Mouse (Mus musculus) macrophage (primary cell): ENCODE data around the gene Ccnyl1. TPM values are rescaled to one million over a fixed set of nuclear protein-coding genes. Genes with fewer than 3 reads are reported as not detected.

Experiments
- H3K27ac ChIP-seq: fragments of 350-480 bp; formaldehyde crosslinking; 2 replicates; pipeline ENCODE4 v1.9.0; 2021
- H3K36me3 ChIP-seq: fragments of 350-480 bp; formaldehyde crosslinking; 2 replicates; pipeline ENCODE4 v1.9.0; 2021; ENCODE audit errors: inconsistent target
- H3K4me3 ChIP-seq: fragments of 350-480 bp; formaldehyde crosslinking; 2 replicates; pipeline ENCODE4 v1.9.0; 2021; ENCODE audit errors: inconsistent target
- H3K79me2 ChIP-seq: fragments of 350-480 bp; formaldehyde crosslinking; 2 replicates; pipeline ENCODE4 v1.9.0; 2021; ENCODE audit errors: inconsistent target
- WGBS: methylation state at CpG from one replicate; pipeline ENCODE4 v1.1.7; 2026; ENCODE audit warnings: inconsistent platforms; ENCODE audit not compliant: missing documents; 5-methylcytosine and 5-hydroxymethylcytosine counted together
- polyA plus RNA-seq: library from polyadenylated mRNA; stranded (reverse); fragments of 250-400 nt; gene quantifications from 3 replicates; pipeline ENCODE4 v1.2.4, GENCODE M21; 2018; ENCODE audit warnings: inconsistent platforms

Ccnyl1 gene
- polyA plus RNA-seq, 1 experiment from 2014 or later, result 14.0 TPM

DNA sequence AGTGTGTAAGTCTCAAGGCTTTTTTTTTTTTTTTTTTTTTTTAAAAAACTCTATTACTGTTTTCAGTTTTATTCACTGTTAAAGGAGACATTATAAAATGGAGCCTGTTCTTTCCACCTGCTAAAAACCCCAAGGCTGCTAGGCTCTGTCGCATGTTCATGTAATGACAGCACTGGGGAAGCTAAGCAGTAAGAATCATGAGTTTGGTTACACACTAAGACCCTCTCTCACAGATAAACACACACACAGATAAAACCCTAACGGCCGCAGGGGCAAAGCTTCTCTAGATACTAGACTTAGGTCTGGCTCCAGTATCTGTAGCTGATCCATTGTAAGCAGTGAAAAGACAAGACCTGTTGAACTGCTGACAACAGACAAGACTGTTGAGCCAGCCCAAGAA lies 8.8 kb upstream of the Ccnyl1 start:
- 100% methylated on average over 3 of the region's 3 CpGs for WGBS
- Histone ChIP-seq H3K4me3 (no peak overlapping the region), H3K27ac (no peak overlapping the region)

DNA sequence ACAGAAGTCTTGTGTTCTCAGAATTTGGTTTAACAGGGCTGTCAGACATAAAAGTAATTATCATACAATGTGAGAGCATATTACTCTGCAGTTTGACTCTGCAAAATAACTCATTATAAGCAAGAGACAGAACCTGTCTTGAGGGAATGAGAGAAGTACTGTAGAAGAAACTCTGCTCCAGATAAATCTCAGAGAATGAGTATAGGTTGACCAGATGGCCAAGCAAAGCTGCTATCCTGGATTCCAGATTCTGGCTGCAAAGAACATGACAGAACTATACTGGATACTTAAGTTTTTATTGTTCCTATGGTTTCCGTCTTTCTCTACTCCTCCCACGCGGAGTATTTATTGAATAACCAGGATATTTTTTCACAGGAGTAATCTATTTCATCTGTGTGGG lies 7.2 kb upstream of the Ccnyl1 start:
- Histone ChIP-seq H3K36me3 (no peaks in the 10 kb centered on the region), H3K4me3 (no peak overlapping the region), H3K27ac (no peak overlapping the region), H3K79me2 (no peaks in the 10 kb centered on the region)
- 98% methylated on average over 3 of the region's 3 CpGs for WGBS

More for the DNA sequence above, 8.8 kb upstream of the Ccnyl1 start:
- Histone ChIP-seq H3K79me2 (no peaks in the 10 kb centered on the region), H3K36me3 (no peaks in the 10 kb centered on the region)

DNA sequence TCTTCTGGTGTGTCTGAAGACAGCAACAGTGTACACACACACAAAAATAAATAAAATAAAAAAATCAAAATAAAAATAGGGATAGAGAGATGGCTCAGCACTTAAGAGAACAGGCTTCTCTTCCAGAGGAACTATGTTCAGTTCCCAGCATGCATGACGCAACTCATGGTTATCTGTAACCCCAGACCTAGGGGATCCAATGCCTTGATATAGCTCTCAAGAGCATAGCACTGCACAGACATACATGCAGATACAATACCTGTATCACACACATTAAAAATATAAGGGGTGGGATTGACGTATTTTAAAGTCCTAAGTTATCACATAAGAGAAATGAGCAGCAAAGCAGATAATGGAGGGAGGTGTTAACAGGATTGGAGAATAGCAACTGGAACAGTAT lies 5.8 kb upstream of the Ccnyl1 start:
- H3K4me3 ChIP-seq, result no peak overlapping the region
- no peaks in the 10 kb centered on the region for H3K79me2 ChIP-seq
- H3K36me3 ChIP-seq, result no peaks in the 10 kb centered on the region
- H3K27ac ChIP-seq, result no peak overlapping the region
- WGBS, result 94% methylated on average over 2 of the region's 2 CpGs

DNA sequence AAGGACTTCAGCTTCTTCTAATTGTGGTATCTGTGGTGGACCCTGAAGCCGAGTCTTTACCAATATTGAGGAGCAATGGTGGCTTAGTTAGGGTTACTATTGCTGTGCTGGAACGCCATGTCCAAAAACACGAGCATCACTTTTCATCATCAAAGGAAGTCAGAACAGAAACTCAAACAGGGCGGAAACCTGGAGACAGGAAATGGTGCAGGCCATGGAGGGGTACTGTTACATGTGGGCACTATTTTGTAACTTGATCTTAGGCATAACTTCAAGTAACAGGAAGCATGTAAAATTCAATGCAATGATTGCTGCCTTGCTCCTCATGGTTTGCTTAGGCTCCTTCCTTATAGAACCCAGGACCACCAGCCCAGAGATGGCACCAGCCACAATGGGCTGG lies 2.2 kb upstream of the Ccnyl1 start:
- no peaks in the 10 kb centered on the region for H3K79me2 ChIP-seq
- H3K27ac ChIP-seq, result no peak overlapping the region
- H3K4me3 ChIP-seq, result no peak overlapping the region
- 71% methylated on average over 4 of the region's 4 CpGs for WGBS
- H3K36me3 ChIP-seq, result no peaks in the 10 kb centered on the region

DNA sequence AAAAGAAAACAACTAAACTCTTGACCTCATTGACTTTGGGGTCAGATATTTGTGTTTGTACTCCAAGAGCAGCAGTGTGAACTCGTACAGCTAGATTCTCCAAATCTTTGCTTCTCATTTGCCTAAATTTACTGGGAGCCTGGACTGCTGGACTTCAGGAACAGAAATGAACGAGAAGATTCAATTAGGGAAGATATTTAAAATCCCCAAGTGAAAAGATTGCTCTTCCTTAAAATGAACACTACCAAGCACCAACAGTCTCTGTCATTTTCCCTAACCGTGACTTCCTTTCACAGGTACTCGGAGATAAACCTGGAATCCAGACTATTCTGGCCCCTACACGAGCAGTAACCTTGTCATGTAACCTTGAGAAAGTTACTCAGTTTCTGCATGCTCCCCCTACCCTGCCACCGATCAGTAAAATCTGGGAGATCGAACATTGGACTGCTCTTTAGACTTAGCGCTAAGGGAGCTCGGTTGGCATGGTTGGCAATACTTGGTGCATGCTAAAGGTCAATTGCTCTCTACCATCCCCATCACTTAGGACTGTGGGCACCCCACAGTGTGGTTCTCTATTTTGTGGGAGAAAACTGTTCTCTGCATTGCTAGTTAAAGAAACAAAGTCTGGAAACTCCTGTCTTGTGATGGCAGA lies 568 bp upstream of the Ccnyl1 start:
- peak overlapping the region; percentile 52 for H3K27ac ChIP-seq
- WGBS, result 33% methylated on average over 9 of the region's 9 CpGs
- peak overlapping the region; percentile 62 for H3K4me3 ChIP-seq
- H3K79me2 ChIP-seq, result no peaks in the 10 kb centered on the region
- H3K36me3 ChIP-seq, result no peaks in the 10 kb centered on the region

DNA sequence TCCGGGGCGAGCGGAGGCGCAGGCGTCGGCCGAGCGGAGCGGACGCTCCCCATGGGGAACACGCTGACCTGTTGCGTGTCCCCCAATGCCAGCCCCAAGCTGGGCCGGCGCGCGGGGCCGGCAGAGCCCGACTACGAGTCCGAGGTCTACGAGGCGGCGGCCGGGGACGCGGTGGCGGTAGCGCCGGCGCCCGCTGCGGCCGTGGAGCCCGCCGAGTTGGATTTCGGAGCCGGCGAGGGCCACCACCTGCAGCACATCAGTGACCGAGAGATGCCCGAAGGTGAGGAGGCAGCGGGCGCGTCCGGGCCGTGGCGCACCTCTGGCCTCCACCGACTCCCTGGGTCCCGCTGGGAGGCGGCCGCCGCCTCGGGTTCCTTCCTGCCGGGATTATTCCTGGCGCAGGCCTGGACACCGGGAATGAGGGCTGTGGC lies 881 bp downstream of the Ccnyl1 start:
- peak overlapping the region; percentile 48 for H3K4me3 ChIP-seq
- H3K79me2 ChIP-seq, result no peaks in the 10 kb centered on the region
- WGBS, result 0% methylated on average over 51 of the region's 55 CpGs
- no peak overlapping the region for H3K27ac ChIP-seq
- no peaks in the 10 kb centered on the region for H3K36me3 ChIP-seq

DNA sequence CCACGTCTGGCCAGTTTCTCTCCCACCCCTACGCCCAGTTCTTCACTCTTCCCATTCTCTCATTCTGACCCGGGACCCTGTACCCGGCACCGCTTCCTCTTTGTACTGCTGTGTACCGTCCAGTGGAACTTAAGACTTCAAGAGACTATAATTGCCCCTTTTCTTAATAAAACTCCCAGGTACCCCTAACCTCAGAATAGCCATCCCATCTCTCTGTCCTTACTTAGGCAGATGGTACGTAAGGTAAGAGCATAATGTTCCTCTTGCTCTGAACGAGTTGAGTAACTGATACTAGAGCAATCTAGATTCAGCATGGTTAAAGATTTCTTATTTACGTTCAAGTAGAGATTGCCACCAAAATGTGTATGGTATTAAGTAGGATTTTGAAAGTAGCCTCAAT lies 1.3 kb downstream of the Ccnyl1 start:
- WGBS, result 13% methylated on average over 9 of the region's 9 CpGs
- Histone ChIP-seq H3K79me2 (no peaks in the 10 kb centered on the region), H3K36me3 (no peaks in the 10 kb centered on the region), H3K27ac (no peak overlapping the region), H3K4me3 (peak overlapping the region; percentile 48)

DNA sequence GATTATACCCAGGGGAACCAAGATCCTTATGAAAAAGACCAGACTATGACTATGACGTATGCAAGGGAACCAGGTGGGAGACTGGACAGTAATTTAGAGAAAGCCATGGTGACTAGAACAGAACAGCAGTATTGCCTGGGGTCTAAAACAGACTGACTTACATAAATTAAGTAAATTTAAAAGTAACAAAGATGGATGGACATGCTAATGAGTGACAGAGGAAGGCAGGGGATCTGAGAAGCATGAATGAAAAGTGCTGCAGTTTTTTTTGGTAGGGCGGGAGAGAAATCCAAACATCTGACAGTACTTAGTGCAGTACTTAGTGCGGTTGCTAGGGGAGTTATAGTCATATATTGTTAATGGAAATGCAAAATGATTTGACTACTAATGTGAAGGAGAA lies 4.9 kb downstream of the Ccnyl1 start:
- H3K79me2 ChIP-seq, result no peaks in the 10 kb centered on the region
- no peak overlapping the region for H3K27ac ChIP-seq
- no peaks in the 10 kb centered on the region for H3K36me3 ChIP-seq
- no peak overlapping the region for H3K4me3 ChIP-seq
- WGBS, result 91% methylated on average over 3 of the region's 3 CpGs

DNA sequence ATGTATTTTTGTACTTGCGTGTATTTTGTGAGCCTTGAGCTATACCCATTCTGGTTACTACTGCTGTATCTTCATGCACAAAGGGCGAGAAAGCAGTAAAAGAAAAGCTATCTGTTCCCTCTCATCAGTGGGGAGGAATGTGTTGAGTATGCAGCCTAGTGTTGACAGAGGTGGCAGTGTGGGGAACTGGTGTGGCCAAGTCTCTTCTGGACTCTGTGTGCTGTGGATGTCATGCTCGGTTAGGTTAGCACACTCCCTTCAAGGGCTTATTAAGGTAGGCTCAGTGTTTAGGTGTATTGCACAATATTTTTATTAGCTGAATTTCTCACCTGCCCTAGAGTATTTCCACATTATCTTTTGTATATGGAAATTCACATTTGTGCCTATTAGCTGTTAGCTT lies 11.5 kb downstream of the Ccnyl1 start:
- 94% methylated on average over 3 of the region's 3 CpGs for WGBS
- no peaks in the 10 kb centered on the region for H3K36me3 ChIP-seq
- no peaks in the 10 kb centered on the region for H3K79me2 ChIP-seq
- H3K27ac ChIP-seq, result no peak overlapping the region
- no peak overlapping the region for H3K4me3 ChIP-seq

DNA sequence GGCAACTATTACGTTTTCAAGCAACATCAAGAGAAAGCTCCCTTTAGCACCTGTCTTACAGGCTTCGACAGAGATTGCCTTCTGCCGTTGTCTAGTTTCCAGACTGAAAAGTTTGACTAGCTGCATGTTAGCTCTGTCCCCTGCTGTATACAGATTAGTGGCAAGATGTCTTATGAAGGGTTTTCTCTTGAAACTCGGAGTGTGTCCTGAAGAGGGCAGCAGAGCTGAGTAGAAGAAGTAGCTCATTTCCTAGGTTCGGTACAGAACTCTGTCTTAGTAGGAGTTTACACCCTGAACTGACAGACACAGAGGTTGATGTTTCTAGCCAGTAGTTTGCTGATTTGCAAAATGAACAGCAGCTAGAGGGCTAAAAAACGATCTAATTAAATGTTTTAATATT lies 15.0 kb downstream of the Ccnyl1 start:
- H3K4me3 ChIP-seq, result no peak overlapping the region
- H3K27ac ChIP-seq, result no peak overlapping the region
- H3K79me2 ChIP-seq, result no peaks in the 10 kb centered on the region
- WGBS, result 54% methylated on average over 6 of the region's 6 CpGs
- no peaks in the 10 kb centered on the region for H3K36me3 ChIP-seq

DNA sequence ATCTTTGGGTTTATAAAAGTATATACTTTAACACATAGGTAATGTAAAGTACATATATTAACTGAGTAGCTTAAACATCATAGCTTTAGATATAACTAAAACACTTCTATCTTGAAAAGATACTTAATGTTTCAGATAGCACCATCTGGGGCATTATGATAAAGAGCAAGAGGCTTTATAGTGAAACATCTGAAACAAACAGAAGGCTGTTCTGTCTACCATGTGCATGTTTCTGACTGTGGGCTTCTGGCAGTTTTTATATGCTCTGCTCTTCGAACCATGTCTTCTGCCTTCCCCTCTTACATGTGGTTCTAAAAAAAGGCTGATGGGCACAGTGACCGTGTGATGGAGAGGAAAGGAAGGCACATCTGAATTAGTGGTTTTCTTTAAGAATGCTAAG lies 16.4 kb downstream of the Ccnyl1 start:
- Histone ChIP-seq H3K27ac (no peak overlapping the region), H3K36me3 (no peaks in the 10 kb centered on the region), H3K4me3 (no peak overlapping the region), H3K79me2 (no peaks in the 10 kb centered on the region)
- 89% methylated on average over 2 of the region's 2 CpGs for WGBS

DNA sequence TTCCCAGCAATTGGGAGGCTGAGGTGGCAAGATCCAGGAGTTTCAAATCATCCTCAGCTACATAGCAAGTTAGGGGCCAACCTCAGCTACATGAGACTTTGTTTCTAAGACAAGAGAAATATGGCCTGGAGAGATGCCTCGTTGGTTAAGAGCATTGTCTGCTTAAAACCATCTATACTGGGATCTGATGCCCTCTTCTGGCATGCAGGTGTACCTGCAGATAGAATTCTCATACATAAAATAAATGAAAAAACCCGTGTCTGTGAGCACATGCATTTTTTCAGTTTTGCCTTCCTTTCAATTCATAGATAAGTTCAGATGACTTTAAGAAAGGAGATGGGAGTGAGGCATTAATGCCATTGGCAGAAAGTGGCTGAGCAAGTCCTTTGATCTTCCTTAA lies 19.6 kb downstream of the Ccnyl1 start:
- Histone ChIP-seq H3K36me3 (no peaks in the 10 kb centered on the region), H3K27ac (no peak overlapping the region), H3K79me2 (no peaks in the 10 kb centered on the region), H3K4me3 (no peak overlapping the region)
- WGBS, result 13% methylated on average over 2 of the region's 2 CpGs

DNA sequence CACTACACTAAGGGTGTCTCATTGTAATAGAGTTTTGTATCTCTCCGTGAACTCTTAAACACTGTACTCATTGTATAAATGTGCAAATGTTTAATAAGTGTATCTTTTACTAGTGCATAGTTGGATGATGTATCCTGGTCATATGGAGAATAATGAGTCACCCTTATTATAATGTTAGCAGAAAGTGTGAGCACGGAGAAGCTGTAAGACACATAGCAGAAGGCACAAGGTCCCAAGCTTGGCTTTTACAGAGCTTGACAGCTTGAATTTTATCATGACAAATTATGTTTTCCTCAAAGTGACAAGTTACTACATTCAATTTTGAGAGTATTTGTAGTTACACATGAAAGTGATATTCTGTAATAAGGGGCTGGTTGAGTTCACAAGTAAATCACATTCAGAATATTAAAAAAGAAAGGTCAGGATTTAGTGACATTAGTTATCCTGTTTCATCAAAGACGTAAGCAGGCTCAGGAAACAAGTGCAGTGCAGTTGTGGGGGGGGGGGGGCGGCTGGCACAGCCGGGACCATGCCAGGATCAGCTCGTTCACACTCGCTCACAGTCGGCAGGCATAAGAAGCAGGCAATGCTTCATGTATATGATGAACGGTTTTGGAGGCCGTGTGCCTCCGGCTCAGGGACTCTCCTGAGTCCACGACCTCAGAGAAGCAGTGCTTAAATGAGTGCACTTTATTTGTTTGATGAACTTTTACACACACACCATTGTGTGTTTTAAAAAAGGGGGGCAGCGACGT lies 21.9 kb downstream of the Ccnyl1 start:
- Histone ChIP-seq H3K27ac (no peak overlapping the region), H3K36me3 (no peaks in the 10 kb centered on the region), H3K4me3 (no peak overlapping the region), H3K79me2 (no peaks in the 10 kb centered on the region)
- WGBS, result 94% methylated on average over 12 of the region's 14 CpGs

DNA sequence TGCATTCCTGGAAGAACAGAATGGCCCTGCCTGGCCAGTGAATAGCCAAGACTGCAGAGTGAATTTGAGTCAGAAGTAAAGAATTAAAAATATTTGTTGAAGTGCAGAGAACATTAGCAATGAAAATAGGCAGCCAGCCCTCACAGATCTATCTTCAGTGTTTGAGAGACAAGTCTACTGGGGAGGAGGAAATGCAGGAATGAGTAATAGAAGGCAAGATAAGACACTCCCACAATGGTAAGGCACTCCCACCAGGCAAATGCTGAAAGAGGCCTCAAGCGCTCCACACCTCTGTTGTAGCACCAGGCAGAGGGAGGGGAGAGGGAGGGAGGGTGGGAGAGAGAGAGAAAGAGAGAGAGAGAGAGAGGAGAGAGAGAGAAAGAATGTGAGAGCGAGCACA lies 25.2 kb downstream of the Ccnyl1 start:
- H3K4me3 ChIP-seq, result no peak overlapping the region
- WGBS, result 88% methylated on average over 1 of the region's 2 CpGs
- no peaks in the 10 kb centered on the region for H3K36me3 ChIP-seq
- no peak overlapping the region for H3K27ac ChIP-seq
- H3K79me2 ChIP-seq, result no peaks in the 10 kb centered on the region

DNA sequence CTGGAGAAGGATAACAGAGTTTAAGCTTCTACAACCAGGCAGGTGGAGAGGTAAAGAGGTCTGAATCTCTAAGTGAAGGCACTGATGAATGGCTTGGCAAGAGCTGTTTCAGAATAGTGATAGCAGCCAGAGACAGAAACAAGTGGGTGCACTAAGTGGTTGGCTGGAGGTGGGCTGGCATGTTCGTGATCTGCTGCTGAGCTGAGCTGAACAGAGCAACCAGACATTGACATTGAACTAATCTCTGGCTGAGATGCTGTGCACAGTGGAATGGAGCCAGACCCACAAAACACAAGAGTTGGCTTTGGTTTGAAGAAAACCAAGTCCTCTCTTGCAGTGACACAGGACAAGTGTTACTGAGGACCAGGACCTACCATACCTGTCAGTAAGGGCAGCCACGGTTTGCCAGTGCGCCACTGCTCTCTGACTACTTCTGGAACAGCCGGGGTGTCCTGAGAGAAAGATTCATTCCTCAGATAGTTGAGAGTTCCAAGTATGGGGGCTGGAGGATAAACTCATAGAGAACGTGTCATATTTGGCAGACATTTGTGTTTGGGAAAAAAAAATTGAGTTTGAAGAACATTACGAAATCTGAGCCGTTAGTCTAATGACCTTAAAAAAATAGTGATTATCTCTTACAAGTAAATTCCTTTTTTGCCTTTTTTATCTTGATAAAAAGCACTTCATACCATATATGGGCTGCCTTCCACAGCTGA lies 26.5 kb downstream of the Ccnyl1 start:
- Histone ChIP-seq H3K36me3 (no peaks in the 10 kb centered on the region), H3K79me2 (no peaks in the 10 kb centered on the region), H3K27ac (no peak overlapping the region), H3K4me3 (no peak overlapping the region)
- 77% methylated on average over 7 of the region's 7 CpGs for WGBS
